Mouse (Mus musculus): ENCODE measurements around the gene Tet1.

Gene Tet1

DNA sequence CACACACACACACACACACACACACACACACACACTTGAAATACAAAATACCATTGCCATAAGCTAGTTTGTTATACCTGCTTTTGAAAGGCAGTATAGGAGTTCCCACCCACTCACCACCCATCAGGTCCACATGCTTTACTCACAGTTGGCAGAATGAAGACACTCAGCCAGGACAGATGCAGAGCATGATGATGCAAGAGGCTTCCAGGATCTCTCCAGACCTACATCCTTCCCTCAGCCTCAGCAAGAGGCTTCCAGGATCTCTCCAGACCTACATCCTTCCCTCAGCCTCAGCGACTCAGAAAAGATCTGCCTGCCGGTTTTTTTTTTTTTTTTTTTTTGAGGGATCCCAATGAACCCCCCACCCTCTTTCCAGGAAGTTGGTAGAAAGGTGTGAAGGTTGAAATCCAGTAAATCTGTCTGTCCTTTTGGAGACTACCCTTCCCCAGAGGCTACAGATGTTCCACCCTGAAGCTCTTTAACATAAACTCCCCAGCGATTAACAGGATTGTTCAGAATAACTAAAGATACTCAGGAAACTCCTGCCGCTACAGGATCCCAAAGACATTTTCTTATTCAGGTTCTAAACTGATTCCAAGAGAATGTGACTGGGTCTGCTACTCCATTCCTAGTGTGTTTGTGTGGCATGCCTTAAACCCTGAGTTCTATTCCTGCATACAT, 16.1 kb downstream of the Tet1 start:
- DNase-seq (ENCODE audit: low spot score in 2 of 2): no peak

DNA sequence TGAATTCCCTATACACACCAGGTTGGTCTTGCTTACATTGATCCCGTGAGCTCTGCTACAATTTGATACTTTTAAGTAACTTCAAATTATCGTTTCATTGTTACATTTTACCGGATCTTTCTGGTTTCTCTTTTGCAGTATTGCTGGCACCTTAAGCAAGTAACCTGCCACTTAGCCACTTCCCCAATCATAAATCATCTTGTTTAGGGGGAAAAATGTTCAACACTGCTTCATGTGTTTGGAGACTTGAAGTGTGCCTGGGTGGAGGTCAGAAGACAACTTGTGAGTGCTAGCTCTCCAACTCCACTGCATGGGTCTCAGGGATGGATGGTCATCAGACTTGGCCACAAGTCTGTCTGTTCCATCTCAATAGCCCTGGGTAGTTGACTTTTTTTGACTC, 17.8 kb downstream of the Tet1 start:
- DNase-seq (ENCODE audit: low spot score in 2 of 2): no peak

DNA sequence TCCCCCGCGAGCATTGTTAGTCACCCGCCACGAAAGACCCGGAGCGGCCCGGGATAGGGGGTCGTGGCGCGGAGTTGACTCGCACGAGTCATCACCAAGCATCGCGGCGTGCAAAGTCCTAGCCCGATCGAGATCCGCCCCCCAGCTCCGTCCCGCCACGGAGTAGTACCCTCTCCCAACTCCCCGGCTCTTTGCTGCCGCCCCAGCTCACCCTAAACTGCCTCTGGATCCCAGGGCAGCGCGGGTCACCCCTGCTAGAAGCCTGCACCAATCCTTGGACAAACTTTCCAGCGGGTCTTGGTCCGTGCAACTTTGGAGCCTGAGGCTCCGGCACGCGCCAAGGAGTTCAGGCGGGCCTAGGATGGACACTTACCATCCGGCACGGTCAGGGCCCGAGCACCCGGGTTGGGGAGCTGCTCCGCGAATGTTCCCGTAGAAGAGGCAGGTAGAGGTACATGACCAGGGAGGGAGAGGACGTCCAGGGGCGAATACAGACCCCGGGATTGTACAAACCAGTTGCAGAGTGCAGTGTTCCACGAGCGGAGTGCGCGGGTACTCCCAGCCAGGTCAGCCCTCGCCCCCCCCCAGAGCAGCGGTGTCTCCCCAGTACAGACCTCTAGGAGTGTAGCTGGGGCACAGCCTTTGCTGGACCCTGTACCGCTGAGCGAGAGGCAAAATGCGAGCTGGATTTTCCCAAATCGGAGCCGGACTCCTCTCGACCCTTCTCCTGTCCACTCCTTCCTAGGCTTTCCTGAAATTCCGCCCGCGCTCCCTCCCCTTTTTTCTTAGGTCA, 21.8 kb downstream of the Tet1 start:
- DNase-seq (ENCODE audit: low spot score in 2 of 2): no peak

DNA sequence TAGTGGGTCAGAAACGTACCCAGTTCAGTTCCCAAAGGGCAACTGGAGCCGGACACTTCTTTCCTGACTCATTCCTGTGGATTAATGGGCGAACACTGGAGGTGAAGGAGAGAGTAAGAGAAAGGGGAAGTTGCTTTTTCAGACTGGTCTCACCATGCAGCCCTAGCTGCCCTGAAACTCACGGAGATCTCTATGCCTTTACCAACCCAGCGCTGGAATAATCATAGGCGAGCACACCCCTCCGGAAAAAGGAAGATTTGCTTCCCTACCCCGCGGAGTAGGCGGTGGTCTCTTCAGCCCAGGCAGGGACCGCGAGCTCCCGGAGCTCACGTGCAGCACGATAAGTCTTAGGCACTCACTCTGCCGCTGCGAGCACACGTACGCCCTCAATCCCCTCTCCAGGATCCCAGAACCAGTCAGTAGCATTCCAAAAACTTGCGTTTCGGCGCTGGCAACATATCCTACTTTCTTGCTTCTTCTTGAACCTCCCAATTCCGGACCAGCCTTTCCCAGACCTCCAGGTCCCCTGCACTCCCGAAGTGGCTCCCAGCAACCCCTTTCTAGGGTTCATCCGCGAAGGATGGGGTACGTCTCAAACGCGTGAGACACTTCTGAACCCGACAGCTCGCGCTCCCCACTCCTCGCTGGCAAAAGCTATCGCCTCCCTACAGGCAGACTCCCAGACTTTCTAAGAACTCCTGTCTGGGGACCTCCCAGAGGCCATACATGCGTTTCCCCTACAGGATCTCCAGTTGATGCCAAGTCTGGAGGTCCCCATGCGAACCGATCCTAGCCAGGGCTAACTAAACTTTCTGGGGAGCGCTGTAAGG, 22.6 kb downstream of the Tet1 start:
- no peak for DNase-seq (ENCODE audit: low spot score in 2 of 2)

DNA sequence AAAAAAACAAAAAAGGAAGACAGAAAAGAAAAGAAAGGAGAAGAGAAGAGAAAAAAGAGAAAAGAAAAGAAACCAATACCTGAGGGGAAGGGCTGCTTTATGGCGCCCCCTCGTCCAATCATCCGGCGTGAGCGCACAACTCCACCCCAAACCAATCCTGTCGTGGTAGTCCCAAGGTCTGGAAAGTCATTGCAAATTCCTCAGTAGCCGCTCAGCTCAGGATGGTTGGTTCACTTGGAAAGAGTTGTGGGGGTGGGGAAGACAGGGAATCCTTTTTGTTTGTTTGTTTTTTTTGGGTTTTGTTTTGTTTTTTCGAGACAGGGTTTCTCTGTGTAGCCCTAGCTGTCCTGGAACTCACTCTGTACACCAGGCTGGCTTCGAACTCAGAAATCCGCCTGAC, 23.3 kb downstream of the Tet1 start:
- no peak for DNase-seq (ENCODE audit: low spot score in 2 of 2)

DNA sequence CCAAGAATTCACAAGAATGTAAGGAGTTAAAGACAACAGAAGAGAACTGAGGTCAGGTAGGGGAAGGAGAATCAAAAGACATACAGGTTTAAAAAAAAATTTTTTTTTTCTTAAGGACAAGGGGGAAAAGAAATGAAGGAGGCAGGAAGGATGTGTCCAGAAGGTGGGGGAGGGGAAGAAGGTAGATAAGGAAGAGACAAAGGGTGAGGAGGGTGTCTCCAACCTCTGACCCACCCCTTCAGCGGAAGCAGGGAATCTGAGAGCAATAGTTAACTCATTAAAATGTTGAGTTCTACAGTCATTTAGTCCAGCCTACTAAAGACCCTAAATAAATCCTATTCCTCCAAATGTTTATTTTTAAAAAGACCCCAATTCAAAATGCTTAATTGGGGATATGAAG, 24.3 kb downstream of the Tet1 start:
- DNase-seq (ENCODE audit: low spot score in 2 of 2): no peak

DNA sequence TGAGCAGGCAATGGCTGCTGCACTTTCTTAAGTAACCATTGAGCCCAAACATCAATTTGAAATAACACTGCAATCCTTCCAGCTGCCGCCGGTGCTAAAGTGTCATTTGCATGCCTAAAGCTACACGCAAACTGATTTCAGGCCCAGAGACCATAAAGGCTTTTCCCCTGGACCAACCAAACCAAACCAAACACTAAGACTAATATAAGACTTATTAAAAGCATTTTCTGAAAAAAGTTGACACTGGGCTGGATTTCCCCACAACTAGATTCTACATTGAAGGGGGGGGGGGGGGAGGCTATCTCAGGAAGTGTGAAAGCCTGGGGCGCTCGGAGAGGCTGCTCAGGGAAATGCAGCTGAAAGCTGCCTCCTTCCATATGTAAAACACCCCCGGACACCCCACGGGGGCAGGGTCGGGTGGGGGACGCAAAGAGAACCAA, 24.8 kb downstream of the Tet1 start:
- DNase-seq (ENCODE audit: low spot score in 2 of 2): peak in 1 of 2 experiments; percentile 19

DNA sequence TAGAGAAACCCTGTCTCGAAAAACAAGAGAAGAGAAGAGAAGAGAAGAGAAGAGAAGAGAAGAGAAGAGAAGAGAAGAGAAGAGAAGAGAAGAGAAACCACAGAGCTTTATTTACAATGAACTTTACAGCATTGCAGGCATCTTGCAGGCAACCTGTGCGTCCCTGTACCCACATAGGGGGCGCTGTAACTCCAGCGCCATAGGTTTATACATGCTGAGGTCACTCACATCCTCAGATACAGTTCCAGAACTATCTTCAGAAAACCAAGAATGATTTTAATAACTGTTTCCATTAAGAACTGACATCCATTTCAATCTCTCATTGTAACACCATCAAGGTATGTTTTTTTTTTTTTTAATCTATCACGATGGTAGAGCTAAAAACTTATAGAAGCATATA, 27.6 kb downstream of the Tet1 start:
- peak in 1 of 2 experiments; percentile 16 for DNase-seq (ENCODE audit: low spot score in 2 of 2)

DNA sequence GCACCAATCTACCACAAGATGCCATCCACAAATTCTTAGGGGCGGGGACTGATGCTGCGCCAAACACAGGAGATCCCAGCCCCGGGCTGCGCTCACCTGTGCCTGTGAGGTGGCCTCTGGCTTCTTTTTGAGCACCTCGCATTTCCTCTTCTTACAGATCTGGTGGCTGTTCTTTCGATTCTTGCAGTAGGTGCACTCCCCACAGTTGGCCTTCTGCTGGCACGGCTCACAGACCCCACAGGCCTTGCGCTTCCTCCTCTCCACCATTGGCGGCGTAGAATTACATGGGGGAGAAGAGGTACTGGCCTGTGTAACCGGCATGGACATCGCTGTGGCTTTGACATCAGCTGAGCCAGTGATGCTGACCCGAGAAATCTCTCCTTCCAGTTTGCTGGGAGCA, 30.7 kb downstream of the Tet1 start:
- no peak for DNase-seq (ENCODE audit: low spot score in 2 of 2)

DNA sequence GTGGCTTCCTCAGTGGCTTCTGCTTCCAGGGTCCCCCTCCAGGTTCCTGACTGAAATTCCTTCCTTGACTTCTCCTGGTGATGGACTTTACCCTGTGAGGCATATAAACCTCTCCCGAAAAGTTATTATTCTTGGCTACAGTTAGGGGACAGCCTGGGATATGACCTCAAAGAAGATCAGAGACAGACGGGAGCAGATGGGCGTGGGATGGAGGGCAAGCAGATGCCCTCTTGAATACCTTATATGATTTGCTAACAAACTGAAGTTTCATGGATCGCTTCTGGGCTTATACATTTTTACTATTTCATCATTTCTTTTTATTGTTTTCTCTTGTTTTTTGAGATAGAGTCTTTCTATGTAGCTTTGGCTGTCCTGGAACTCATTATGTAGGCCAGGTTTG, 33.2 kb downstream of the Tet1 start:
- no peak for DNase-seq (ENCODE audit: low spot score in 2 of 2)

DNA sequence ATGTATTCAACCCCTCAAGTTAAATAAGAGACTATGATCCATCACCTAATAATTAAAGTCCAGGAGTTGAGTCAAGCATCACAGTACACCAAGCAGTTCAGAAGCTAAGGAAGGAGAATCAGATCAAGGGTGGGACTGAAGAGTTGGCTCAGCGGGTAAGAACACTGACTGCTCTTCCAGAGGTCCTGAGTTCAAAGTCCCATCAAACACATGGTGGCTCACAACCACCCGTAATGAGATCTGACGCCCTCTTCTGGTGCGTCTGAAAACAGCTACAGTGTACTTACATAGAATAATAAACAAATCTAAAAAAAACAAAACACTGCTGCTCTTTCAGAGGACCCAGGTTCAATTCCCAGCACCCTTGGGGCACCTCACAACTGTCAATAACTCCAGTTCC, 34.0 kb downstream of the Tet1 start:
- no peak for DNase-seq (ENCODE audit: low spot score in 2 of 2)

DNA sequence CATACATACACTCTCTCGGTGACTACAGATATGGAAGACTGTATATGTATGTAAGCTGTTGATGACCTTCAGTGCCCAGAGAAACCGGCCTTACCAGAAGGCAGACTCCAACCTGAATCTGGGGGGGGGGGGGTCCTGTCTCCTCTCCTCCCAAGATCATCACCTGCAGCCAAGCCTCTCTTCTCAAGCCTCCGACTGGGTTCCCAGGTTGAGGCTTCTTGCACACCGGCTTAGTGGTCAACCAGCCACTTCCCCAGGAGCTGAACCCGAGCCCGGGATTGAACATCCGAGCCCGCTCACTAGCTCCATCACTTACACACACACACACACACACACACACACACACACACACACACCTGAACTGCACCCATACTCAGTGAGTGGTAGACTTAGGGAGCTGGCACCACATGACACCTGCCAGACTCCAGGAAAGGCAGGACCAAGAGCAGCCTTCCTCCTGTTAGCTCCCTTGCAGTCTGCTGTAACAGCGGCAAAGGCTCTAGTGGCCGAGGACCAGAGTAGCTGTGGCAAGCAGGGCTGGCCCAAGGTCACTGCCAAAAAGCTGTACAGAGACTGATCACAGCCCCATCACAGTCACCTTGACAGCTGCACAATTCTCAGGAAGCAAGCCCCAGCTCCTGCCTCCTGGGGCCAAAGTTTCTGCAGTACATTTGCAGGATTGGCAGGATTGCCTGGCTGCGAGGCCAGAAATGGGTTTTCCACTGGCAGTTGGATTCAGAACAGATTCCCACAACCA, 42.6 kb downstream of the Tet1 start:
- no peak for DNase-seq (ENCODE audit: low spot score in 2 of 2)

DNA sequence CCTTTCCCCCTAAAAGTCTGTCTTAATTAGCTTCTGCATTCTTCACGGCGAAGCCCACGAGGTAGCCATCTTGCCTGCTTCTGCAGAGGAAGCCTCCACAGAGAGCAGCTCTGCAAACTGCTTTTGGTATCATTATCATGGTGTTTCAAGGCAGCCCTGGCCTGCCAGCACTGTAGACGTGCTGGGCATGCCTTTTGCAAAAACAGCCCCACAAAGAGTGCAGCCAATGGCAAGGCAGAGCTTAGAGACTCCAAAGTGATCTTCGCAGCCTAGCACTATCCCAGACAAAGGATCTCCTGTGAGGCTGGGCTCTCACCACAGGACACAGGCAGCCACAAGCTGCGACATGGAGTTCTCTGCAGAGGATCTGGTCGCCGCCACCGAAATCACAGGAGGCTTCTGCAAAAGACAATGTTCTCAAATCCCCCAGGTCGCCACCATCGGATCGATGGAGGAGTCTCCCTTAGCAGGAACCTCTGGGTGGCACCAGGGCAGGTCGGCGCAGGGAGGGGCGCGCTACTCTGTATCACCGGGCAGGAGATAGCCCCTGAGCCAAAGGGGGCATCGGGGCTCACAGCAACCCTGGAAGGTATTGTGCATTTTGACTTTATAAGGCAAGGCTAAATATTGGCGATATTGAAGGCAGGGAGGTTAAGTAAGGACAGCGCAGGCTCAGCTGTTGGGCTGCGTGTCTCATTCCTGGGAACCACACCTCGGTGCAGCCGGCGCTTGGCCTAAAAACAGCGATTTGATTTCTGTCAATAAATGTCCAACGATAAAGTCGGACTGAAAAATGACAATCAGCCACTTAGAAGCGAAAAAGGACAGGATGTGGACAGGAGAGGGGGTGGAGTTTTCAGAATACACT, 43.4 kb downstream of the Tet1 start:
- peak in 1 of 2 experiments; percentile 24 for DNase-seq (ENCODE audit: low spot score in 2 of 2)

DNA sequence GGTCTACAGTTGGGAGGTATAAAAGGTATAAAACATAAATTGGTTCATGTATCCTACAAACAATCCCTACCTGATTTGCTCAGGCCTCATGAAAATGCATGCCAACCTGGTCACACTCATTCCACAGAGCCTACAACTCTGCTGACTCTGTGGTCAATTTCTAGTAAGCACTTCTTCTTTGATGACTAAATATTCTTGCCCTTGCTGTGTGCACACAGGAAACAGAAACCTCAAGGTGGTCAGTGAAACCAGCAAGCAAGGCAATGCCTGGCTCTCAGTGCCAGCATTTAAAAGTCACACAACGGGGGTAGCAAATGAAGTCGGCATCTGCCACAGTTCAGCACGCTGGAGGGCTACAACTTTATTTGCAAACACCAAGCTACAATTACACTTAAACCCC, 45.2 kb downstream of the Tet1 start:
- peak; percentile 41 to 67 for DNase-seq (ENCODE audit: low spot score in 2 of 2)

DNA sequence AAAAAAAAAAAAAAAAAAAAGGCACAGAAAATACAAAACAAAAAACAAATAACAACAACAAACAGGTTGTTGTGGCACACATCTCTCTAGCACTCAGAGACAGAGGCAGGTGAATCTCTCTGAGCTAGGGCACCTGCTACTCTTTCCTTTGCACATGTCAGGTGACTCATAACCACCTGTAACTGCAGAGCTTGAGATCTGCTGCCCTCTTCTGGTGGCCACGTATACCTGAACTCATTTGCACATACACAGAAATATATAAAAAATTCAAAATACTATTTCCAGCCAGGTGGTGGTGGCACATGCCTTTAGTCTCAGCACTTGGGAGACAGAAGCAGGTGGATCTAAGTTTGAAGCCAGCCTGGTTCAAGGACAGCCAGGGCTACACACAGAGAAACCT, 46.4 kb downstream of the Tet1 start:
- peak in 1 of 2 experiments; percentile 28 for DNase-seq (ENCODE audit: low spot score in 2 of 2)

DNA sequence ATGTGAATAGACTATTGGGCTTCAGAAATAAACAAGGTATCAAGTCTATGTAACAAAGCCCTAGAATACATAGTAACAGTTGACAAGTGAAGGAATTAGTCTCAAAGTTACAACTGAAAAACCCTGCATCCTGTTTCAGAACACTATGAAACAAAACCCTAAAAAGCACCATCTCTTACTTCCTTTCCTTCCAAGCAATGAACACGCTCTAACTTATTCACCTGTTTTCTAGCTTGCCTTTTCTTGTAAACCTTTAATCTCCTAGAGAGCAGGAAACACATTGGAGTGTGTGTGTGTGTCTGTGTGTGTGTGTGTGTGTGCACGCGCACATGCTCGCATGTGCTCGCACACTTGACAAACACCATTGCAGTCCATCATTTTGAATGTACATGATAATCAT, 49.8 kb downstream of the Tet1 start:
- no peak for DNase-seq (ENCODE audit: low spot score in 2 of 2)

DNA sequence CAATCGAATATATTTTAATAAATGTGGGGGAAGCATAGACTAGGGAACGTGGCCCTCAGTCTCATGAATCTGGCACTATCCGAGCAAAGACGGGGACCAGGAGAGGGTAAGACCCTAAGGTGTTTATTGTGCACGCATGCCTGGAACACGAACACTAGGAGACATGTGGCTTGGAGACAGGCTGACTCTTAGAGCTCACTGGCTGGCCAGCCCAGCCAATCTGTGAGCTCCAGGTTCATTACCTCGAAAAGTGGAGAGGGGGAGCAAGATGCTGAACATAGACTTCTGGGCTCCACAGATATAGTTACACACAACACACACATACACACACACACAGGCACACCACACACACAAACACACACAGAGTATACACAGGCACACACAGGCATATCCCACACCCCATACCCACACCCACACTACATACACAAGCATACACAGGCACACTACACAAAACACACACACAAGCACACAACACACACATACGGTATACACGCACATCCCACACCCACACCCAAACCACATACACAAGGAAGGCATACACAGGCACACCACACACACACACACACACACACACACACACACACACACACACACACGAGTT, 52.0 kb downstream of the Tet1 start:
- no peak for DNase-seq (ENCODE audit: low spot score in 2 of 2)

DNA sequence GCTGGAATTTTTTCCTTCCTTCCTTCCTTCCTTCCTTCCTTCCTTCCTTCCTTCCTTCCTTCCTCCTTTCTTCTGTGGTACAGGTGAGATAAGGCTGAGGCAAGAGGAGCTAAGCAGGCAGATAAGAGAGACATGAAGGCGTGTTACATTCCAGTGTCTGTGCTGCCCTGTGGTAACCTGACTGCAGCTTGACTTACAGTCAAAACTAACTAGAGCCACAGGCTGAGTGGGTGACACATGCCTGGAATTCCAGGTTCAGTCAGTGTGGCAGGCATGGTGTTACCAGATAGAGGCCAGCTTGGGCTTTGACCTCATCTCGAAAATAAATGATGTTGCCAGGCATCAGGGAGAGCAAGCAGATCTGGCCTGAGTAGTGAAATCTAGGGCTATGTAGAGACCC, 53.8 kb downstream of the Tet1 start:
- no peak for DNase-seq (ENCODE audit: low spot score in 2 of 2)

DNA sequence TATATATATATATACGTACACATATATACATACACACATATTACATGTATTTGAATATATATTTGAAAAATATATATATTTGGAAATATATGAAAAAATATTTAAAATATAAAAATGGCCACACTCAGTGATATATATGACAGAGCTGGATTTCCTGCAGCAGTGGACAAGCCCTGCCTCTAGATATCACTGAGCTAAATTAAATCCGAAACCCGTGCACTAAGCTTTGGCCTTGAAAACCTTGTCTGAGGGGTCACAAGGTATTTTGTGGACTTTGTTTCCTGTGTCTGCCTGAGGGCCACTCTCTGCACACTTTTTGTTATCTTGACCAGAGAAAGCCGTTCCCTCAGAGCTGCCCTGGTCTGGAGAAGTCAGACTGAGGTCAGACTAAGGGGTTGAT, 54.2 kb downstream of the Tet1 start:
- no peak for DNase-seq (ENCODE audit: low spot score in 2 of 2)

DNA sequence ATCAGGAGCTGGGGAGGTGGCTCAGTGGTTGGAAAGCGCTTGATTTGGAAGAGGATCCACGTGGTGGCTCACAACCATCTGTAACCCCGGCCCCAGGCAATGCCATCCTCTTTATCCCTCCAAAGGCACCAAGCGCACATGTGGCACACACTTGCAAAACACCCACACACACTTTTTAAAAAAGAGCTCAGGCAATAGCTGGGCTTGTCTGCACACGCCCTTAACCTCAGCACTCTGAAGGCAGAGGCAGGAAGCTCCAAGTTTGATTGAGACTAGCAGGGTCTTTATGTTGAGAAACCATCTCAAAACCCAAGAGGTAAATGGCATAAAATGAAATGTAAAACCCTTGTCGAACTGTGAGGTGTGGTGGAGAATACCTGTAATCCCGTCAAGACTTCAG, 57.2 kb downstream of the Tet1 start:
- DNase-seq (ENCODE audit: low spot score in 2 of 2): no peak
